Mouse (Mus musculus) gastrocnemius, adult 8-10 months (tissue): ENCODE measurements around the gene Lyl1. TPM values are rescaled to one million over a fixed set of nuclear protein-coding genes. Genes with fewer than 3 reads are reported as not detected.

ENCODE experiments used
- DNase-seq, 2 experiments: peaks; one replicate each; pipeline ENCODE4 v3.0.0; 2022; ENCODE audit warnings: low spot score in 2 of 2
- total RNA-seq, 4 experiments: library from RNA; stranded (reverse); gene quantifications; 2 replicates each; pipeline ENCODE4 v1.2.4; 2022

The Lyl1 gene
- total RNA-seq, 4 experiments from 2014 or later, result 0.51 to 1.8 (median 0.57) TPM

GRCm38 (mm10) chr8:84740895-84741843, 39.9 kb downstream of the Lyl1 start:
- no peak for DNase-seq

- peak; percentile 76 to 85 for DNase-seq
These were observed 41.2 kb downstream of the Lyl1 start for GRCm38 (mm10) chr8:84742171-84743053.

- no peak for DNase-seq
These were observed 41.8 kb downstream of the Lyl1 start for GRCm38 (mm10) chr8:84743054-84743415.

- DNase-seq, result peak in 1 of 2 experiments; percentile 73
These were observed 42.5 kb downstream of the Lyl1 start for GRCm38 (mm10) chr8:84743517-84744420.

GRCm38 (mm10) chr8:84745032-84745925, 44.0 kb downstream of the Lyl1 start:
- DNase-seq, result no peak

GRCm38 (mm10) chr8:84749519-84749918, 48.3 kb downstream of the Lyl1 start:
- no peak for DNase-seq

- DNase-seq, result no peak
These were observed 51.7 kb downstream of the Lyl1 start for GRCm38 (mm10) chr8:84752734-84753582.

Other genes starting within 250 kb of the Lyl1 start
- 1 to 10 TPM; 4.3 to 5.1 (median 4.5) TPM for gene Ier2, start 38.6 kb upstream of the Lyl1 start, total RNA-seq
- 10 to 100 TPM; 44.9 to 73.7 (median 53.5) TPM for gene Trmt1, start 15.2 kb upstream of the Lyl1 start, total RNA-seq
- 10 to 100 TPM; 17.6 to 26.4 (median 20.7) TPM for gene Nacc1, start 13.6 kb upstream of the Lyl1 start, total RNA-seq
- under 1 TPM in 3 of 4 experiments, not detected in 1; 0.43 to 0.56 (median 0.48) TPM for gene G430095P16Rik, start 21.6 kb downstream of the Lyl1 start, total RNA-seq
- gene Nfix, start 98.9 kb downstream of the Lyl1 start, total RNA-seq, result 100 to 1,000 TPM; 507 to 604 (median 532) TPM
- gene Dand5, start 121.4 kb downstream of the Lyl1 start, total RNA-seq, result 10 to 100 TPM in 3 of 4 experiments, 1 to 10 TPM in 1; 7.8 to 12.9 (median 12.2) TPM
- 10 to 100 TPM; 18.6 to 23.2 (median 20.8) TPM for gene Gadd45gip1, start 130.1 kb downstream of the Lyl1 start, total RNA-seq
- 100 to 1,000 TPM; 168 to 185 (median 180) TPM for gene Rad23a, start 139.2 kb downstream of the Lyl1 start, total RNA-seq
- 100 to 1,000 TPM; 148 to 197 (median 154) TPM for gene Calr, start 145.5 kb downstream of the Lyl1 start, total RNA-seq
- gene Farsa, start 155.5 kb downstream of the Lyl1 start, total RNA-seq, result 10 to 100 TPM; 19.2 to 28.8 (median 24.5) TPM
- 1 to 10 TPM in 2 of 4 experiments, under 1 TPM in 2; 0.82 to 2.5 (median 1.5) TPM for gene Syce2, start 170.7 kb downstream of the Lyl1 start, total RNA-seq
- gene Gcdh, start 192.5 kb downstream of the Lyl1 start, total RNA-seq, result 10 to 100 TPM; 29.4 to 43.6 (median 36.2) TPM
- gene Klf1, start 200.5 kb downstream of the Lyl1 start, total RNA-seq, result not detected
- gene Dnase2a, start 207.1 kb downstream of the Lyl1 start, total RNA-seq, result 1 to 10 TPM; 3.7 to 8.0 (median 6.1) TPM
- gene Mast1, start 235.9 kb downstream of the Lyl1 start, total RNA-seq, result under 1 TPM in 1 of 4 experiments, not detected in 3; 0.07 TPM
- not detected for gene Rtbdn, start 245.5 kb downstream of the Lyl1 start, total RNA-seq